Mouse (Mus musculus): ENCODE data around the gene Tube1.

DNA sequence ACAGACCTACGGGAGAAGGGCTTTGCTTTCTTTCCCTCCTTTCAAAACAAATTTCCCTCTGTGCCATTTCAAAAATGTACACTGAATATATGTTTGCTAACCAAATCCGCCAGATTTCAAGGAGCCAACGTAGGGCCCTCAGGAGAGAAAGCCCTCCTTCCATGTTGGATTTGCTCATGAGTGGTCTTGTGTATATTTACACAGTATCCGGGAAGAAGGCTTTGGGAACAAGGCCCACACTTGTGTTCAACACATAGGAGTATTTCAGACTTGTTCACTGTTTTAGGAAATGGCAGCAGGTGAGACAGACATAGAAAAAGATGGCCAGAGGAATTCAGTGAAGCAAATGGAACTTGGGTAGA lies 51.8 kb downstream of the Tube1 start:
- TF ChIP-seq CTCF (IDR thresholded peaks at IDR 0.05; ENCODE audit: low read depth, low read length) (no peak), POLR2A (IDR thresholded peaks at IDR 0.05; ENCODE audit: extremely low read depth, insufficient read depth, low read length) (no peak)

Data from liver, adult 2 months (tissue).